Mouse (Mus musculus) spleen, adult 2 months (tissue): ENCODE measurements around the gene Uba1.

Source experiments
- CTCF ChIP-seq: fragments of 200-500 bp; IDR thresholded peaks from 2 replicates; pipeline ENCODE4 v1.5.1; 2011; ENCODE audit warnings: mild to moderate bottlenecking, inconsistent platforms; ENCODE audit not compliant: insufficient read depth, insufficient read length, insufficient replicate concordance; ENCODE audit errors: extremely low read depth
- POLR2A ChIP-seq: fragments of 200-500 bp; IDR thresholded peaks from 2 replicates; pipeline ENCODE4 v1.6.1; 2011; ENCODE audit warnings: low read depth, low read length, inconsistent platforms

DNA sequence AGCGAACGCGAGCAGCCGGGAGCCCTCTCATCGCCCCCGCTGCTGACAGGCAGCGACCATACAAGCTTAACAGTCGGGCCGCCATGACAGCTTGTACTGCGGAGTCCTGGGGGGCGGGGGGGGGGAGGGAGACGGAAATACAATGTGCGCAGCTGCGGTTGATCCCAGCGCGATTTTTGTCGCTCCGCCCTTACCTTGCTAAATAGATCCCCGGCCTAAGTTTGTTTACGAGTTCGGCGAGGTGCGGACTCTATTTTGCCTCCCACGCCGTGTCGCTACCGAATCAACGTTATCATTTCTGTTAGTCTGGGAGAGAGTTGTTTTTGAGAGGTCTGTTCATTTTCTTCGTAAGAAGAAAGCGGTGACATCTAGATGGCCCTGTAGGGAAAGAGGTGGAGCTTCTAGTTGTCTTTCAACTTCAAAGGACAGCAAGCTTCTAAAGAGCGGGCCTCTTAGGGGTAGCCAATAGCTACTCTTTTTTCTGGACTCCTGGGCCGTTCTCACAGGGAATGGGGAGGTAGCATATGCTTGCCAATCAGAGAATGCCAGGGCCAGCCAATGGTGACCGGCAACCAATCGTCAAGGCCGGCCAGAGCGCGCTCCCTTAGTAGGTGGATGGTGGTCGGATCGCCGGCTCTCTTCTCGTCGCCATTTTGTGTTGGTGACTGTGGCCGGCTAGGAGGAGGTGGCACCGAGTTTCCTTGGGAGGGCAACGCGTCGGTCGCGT is 40.8 kb upstream of the Uba1 start, which contains the start of the genes Rbm10 and Ndufb11:
- peak; percentile 17; the same call in 1 of the 2 replicates for TF ChIP-seq POLR2A
- TF ChIP-seq CTCF, result no peak
